Mouse (Mus musculus) retina, postnatal 7 days (tissue): ENCODE measurements at regions not wholly inside any gene's neighbourhood (a gene's known extent, or its start where the extent isn't known, plus 50 kb on each side); places are given as distances from the start of the nearest gene placed in this dataset.
A peak's percentile ranks its signal among the peaks of the same experiment; 100 is the strongest.

Experiments
- DNase-seq: peaks from one replicate; pipeline ENCODE4 v3.0.0-alpha.2; 2012; ENCODE audit warnings: low read depth, low spot score

DNA sequence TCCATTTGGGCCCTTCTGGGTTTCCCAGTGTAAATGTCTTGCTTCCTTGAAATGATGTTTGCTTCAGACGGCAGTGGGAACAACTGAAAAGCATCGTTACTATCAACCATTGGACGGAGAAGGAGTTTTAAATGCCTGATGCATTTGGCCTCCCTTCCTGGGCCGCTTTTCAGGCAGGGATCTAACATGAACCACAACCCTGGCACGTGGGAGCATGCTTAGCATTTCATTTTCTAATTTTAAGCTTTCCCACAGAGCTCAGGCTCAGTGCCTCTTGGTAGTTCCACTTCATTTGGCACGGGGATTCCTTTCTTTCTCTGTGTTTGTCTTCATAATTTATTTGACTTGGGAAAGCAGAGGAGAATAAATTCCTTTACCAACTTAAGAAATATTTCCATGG lies 406.6 kb upstream of the Nbea start:
- DNase-seq = no peak

DNA sequence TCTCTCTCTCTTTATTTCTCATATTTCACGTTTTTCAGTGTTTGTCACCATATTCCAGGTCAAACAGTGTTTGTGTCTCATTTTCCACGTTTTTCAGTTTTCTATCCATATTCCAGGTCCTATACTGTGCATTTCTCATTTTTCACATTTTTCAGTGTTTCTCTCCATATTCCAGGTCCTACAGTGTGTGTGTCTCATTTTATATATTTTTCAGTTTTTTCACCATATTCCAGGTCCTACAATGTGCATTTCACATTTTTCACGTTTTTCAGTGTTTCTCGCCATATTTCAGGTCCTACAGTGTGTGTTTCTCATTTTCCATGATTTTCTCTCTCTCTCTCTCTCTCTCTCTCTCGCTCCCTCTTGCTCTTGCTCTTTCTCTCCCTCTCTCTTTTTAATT lies 391.9 kb upstream of the Nbea start:
- peak; percentile 9 for DNase-seq

DNA sequence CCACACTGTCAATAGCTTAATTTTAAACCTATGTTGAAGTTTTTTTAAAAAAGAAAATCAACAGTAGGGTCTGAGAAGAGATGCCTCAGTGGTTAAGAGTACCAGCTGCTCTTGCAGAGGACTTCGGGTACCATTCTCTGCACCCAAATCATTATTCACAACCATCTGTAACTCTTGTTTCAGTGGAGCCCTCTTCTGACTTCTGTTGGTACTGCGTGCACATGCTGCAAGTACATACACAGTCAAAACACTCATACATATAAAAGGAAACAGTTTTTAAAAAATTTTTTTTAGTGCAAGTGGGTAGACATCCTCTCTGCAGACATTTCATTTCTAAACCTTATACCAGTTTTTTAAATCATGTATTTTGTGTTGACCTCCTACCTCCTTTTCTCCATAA lies 352.7 kb upstream of the Nbea start:
- DNase-seq = no peak

GRCm38 (mm10) chr3:56504445-56504844 lies 320.9 kb upstream of the Nbea start:
- DNase-seq = no peak

DNA sequence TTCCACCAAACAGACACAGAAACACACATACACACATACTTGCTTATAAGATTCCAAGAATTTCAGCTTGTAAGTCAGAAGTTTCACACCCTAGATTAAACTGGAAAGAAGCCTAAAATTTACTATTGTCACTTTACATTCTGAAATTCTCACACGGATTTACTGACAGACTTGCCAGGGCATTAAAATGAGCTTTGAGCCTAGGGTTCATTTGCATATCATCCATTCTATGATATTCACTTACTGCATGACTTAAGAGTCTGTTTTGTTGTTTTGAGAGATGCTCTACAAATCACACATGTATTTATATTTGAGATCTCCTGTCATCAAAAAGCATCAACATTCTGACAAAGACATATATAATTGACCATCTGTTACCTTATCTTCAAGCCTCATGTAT lies 315.8 kb upstream of the Nbea start:
- DNase-seq = no peak

- no peak for DNase-seq
Measured at GRCm38 (mm10) chr3:56493937-56494336, 310.4 kb upstream of the Nbea start.

- no peak for DNase-seq
Measured at GRCm38 (mm10) chr3:56489154-56489553, 305.7 kb upstream of the Nbea start.

- no peak for DNase-seq
Measured at GRCm38 (mm10) chr3:56485550-56486400, 302.3 kb upstream of the Nbea start.

DNA sequence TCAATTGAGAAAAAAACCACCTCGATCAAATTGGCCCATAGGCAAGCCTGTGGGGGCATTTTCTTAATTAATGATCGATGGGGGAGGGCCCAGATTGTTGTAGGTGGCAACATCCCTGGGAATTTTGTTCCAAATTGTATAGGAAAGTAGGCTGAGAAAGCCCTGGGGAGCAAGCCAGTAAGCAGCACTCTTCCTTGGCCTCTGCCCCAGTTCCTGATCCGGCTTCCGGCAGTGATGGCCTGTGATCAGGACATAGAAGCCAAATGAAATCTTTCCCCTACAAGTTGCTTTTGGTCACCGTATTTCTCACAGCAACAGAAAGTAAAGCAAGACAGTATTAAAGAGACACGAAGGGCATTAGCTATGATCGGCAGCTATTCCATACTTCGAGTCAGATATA lies 300.6 kb upstream of the Nbea start:
- no peak for DNase-seq

GRCm38 (mm10) chr3:56483370-56483769 lies 299.9 kb upstream of the Nbea start:
- no peak for DNase-seq

DNA sequence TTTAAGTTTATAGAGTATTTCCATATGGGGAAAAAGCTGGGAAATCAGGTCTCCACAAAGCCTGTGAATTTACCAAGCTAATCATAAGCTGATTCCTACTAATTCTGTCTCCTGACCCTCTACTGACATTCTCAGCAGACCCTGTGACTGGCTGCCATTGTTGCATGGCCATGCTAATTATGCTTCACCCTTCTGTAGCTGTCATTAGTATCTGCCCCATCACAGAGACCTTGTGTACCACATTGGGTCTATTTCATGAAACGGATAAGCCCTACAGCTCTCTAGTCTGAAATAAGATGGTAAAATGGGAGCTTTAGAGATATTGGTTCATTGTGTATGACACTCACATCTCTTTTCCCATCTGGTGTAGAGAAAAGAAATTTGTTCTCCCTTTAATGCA lies 296.0 kb upstream of the Nbea start:
- no peak for DNase-seq

- no peak for DNase-seq
Measured at GRCm38 (mm10) chr3:56478544-56479140, 295.1 kb upstream of the Nbea start.

DNA sequence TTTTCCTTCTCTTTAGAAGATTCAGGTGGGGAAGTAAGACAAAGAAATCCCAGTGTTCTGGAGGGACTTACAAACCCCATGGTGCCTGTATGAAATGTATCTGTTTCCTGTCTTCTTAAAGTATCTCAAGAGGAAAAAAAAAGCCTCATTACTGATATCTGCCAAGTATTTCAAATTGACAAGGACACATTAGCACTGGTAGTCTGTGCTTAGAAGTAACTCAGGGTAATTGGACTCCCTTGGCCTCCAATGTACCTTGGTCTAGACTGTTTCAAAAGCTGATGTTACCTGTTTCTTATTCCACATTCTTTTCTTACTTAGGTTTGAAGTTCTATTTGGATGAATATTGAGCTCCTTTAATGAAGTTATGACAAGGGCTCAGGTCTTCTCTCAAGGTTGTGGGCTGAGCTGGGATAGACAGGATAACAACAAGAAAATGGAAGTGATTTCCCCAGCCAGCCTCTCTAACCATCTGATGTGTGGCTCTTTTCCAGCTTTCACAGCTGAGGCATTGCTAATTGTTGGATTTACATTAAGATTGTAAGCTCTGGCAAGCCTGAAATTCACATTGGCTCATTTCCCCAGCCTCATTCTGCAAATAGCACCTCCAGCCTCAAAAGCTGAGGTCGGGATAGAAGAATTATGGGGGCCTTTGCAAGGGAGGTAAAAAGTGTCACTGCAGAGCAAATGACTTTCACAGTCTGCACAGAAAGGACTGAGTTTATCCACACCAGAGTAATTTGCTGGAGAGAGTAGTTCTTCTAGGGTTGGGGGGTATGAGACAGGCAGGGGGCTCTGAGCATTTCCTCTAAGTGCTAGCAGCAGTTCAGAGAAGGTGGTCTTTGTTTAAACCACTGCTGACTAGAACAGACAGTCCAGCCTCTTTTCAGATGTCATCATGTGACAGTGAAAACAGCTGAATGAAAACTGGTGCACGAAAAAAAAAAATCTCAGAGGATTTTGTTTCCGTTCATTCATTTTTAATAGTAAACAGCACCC lies 292.3 kb upstream of the Nbea start:
- DNase-seq = no peak

GRCm38 (mm10) chr3:56472651-56473050 lies 289.1 kb upstream of the Nbea start:
- no peak for DNase-seq

DNA sequence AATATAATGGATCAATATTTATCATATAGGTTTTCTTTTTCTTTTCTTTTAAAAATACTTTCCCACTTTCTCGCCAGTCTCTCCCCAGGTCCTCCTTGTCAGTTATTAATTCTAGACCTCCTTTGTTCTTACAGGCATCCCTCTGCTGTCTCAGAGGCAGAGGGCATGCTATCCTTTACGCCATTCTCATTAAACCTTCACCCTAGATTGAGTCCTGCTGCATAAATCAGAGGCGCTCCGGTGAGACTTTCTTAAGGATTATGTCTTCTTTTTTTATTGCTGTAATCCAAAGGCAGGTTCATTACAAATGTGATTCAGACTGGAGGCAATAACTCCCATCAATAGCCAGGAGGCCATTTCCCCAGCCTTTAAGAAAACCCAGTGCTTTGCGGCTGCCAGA lies 288.3 kb upstream of the Nbea start:
- no peak for DNase-seq

GRCm38 (mm10) chr3:56471185-56471584 lies 287.7 kb upstream of the Nbea start:
- no peak for DNase-seq

DNA sequence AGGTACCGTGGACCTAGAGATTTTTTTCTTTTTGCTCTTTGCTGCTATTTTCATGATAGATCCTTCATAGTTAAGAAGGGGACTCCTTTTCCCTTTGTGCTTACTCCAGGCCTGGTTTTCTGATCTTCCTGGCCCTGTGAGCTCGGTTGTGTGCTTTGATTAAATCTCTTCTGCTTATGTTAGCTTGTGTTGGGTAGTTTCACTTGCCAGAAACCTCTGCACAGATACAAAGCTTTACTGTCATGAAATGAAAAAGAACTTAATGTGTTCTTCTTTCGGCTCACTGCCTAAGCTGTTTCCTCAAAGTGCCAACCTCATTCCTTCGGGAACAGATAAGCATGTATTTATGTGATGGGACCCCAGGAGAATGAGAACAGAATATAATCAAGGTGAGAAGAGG lies 274.1 kb upstream of the Nbea start:
- no peak for DNase-seq

GRCm38 (mm10) chr3:56456317-56456716 lies 272.8 kb upstream of the Nbea start:
- DNase-seq = no peak

- no peak for DNase-seq
Measured at GRCm38 (mm10) chr3:56438900-56439299, 255.4 kb upstream of the Nbea start.

- DNase-seq = no peak
Measured at GRCm38 (mm10) chr3:56438020-56438747, 254.7 kb upstream of the Nbea start.

- no peak for DNase-seq
Measured at GRCm38 (mm10) chr3:56437058-56437457, 253.6 kb upstream of the Nbea start.
